Mouse (Mus musculus) embryo, embryonic 9.5 days (tissue): ENCODE measurements around the gene Faap24.
A peak's percentile ranks its signal among the peaks of the same experiment; 100 is the strongest.

Experiments used
- DNase-seq: peaks from one replicate; pipeline ENCODE4 v3.0.0-alpha.2; 2017; ENCODE audit errors: extremely low spot score

Faap24 gene

GRCm38 (mm10) chr7:35396542-35397168, at the start of gene Faap24, which contains the start of gene Cep89:
TSS of gene Faap24 (minus strand) at chr7:35396836.
TSS of gene Cep89 (plus strand) at chr7:35397035.
- peak; percentile 100 for DNase-seq

GRCm38 (mm10) chr7:35435266-35435665, 38.6 kb upstream of the Faap24 start:
- DNase-seq: no peak

- DNase-seq: no peak
These were observed 31.5 kb upstream of the Faap24 start for GRCm38 (mm10) chr7:35428146-35428545.

GRCm38 (mm10) chr7:35423071-35423470, 26.4 kb upstream of the Faap24 start:
- no peak for DNase-seq

GRCm38 (mm10) chr7:35416654-35416948, 20.0 kb upstream of the Faap24 start:
- no peak for DNase-seq

- DNase-seq: no peak
These were observed 19.4 kb upstream of the Faap24 start for GRCm38 (mm10) chr7:35415801-35416653.

GRCm38 (mm10) chr7:35415226-35415625, 18.6 kb upstream of the Faap24 start:
- DNase-seq: no peak

GRCm38 (mm10) chr7:35401169-35401568, 4.5 kb upstream of the Faap24 start:
- no peak for DNase-seq

- peak; percentile 19 for DNase-seq
These were observed 741 bp downstream of the Faap24 start for GRCm38 (mm10) chr7:35395734-35396456.

GRCm38 (mm10) chr7:35392935-35393334, 3.7 kb downstream of the Faap24 start:
- peak; percentile 42 for DNase-seq

GRCm38 (mm10) chr7:35388694-35389093, 7.9 kb downstream of the Faap24 start:
- DNase-seq: no peak

GRCm38 (mm10) chr7:35386525-35386952, 10.1 kb downstream of the Faap24 start:
- no peak for DNase-seq

GRCm38 (mm10) chr7:35382706-35383353, 13.8 kb downstream of the Faap24 start:
- no peak for DNase-seq

GRCm38 (mm10) chr7:35381861-35382260, 14.8 kb downstream of the Faap24 start:
- DNase-seq: no peak

GRCm38 (mm10) chr7:35380351-35380750, 16.3 kb downstream of the Faap24 start:
- DNase-seq: no peak

GRCm38 (mm10) chr7:35379492-35380119, 17.0 kb downstream of the Faap24 start:
- no peak for DNase-seq

- no peak for DNase-seq
These were observed 20.0 kb downstream of the Faap24 start for GRCm38 (mm10) chr7:35376623-35377022.

- DNase-seq: no peak
These were observed 22.4 kb downstream of the Faap24 start for GRCm38 (mm10) chr7:35374265-35374664.

- DNase-seq: no peak
These were observed 23.3 kb downstream of the Faap24 start for GRCm38 (mm10) chr7:35373146-35373989.

- DNase-seq: no peak
These were observed 24.1 kb downstream of the Faap24 start for GRCm38 (mm10) chr7:35372483-35373017.
